Mouse (Mus musculus) ovary, postnatal 14 days (tissue): ENCODE data around the gene Stam.

ENCODE experiments used
- DNase-seq: peaks from one replicate; pipeline ENCODE4 v3.0.0; 2022; ENCODE audit warnings: low spot score

Stam gene

GRCm38 (mm10) chr2:14126387-14126786 is 52.5 kb downstream of the Stam start:
- DNase-seq: no peak

- DNase-seq: no peak
These were observed 53.7 kb downstream of the Stam start for GRCm38 (mm10) chr2:14127629-14128028.

DNA sequence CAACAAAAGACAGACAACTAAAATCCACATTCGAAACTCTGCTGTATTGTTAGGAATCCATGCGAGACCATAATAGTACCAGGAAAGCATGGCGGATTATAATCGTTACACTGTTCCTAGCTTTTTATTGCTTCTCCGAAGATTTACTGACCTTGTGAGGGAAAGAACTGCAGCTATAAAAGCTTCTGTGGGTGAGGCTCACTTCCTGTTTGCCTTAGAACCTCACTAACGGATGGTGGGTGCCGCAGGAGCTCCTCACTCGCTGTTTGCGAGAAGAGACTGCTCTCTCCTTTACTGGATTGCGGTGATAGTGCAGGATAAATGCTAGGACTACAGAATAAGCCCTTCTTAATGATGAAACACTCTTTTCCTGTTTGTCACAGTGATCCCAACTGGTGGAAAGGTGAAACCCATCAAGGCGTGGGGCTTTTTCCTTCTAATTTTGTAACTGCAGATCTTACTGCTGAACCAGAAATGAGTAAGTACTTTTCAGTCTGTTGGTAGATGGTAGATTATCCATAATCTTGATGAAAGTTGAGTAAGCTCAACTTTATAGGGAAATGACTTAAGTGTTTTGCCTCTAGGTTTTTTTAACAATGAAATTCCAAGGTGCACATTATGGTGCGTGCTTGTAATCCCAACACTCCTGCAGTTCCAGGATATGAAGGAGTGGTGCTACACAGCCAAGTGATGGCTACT is 56.9 kb downstream of the Stam start:
- DNase-seq: no peak

DNA sequence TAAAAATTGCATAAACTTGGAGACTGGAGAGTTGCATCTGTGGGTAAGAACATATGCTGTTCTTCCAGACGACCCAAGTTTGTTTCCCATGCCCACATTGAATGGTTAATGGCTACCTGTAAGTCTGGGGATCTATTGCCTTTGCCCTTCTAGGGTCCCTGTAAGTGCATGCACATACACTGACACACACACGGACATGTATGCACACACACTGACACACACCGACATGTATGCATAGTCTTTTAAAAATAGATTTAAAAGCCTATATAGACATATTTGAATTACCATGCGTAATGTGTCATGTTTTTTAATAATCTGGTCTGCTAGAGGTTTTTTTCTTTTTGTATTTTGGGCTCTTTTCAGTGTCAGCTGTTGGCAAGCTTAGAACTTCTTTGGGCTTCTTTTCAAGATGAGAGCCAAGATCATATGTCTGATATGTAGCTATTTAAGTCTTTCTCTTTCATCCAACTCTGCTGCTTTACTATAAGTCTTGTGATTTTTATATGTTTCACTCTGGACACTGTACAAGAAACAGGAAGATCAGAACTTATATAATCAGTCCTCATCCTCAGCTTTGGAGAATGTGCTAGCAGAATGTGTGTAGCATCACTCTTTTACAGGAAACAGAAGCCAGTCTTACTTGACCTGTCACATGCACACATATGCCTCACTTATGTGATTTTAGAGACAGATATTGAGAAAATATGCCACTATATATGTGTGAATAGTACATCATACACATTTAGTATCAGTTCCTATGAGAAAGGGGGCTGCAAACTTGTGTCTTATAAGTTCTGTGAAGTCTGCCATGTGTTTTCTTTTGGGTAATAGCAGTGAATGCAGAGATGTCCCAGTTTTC is 58.8 kb downstream of the Stam start:
- DNase-seq: no peak

DNA sequence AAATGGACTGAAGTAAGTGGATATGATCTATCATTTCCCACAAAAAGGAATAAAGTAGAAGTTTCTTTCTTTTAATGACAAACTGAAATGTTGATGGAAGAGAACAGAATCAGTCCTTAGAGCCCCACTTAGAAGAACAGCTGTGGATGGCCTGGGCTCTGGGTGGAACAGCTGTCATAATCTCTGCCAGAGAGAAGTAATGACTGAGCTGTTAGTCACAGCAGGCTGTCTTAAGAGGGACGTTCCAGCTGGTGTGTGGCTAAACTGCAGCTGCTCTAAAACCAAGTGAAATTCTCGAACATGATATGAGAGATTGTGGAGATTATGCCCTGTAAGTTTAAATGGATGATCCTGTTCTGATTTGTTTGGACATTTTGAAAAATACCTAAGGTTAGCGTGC is 63.0 kb downstream of the Stam start:
- DNase-seq: no peak

DNA sequence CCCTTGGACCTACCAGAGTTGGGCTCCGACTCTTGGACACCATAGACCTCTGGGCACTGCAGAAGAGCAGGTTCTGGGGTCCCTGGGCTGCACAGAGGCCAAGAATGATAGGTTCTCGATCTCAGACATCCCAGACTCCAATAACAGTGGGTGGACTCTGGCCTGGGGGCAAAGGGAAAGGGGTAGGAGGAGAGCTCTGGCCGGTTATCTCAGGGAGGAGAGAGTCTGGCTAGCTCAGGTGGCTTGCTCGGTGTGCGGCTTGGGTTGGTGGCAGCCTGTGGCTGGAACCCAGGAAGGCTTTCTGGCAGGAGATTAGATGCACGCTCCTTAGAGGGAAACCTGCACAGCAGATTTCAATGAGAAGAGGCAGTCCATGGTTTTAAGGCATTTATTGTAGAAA is 65.7 kb downstream of the Stam start:
- DNase-seq: no peak

DNA sequence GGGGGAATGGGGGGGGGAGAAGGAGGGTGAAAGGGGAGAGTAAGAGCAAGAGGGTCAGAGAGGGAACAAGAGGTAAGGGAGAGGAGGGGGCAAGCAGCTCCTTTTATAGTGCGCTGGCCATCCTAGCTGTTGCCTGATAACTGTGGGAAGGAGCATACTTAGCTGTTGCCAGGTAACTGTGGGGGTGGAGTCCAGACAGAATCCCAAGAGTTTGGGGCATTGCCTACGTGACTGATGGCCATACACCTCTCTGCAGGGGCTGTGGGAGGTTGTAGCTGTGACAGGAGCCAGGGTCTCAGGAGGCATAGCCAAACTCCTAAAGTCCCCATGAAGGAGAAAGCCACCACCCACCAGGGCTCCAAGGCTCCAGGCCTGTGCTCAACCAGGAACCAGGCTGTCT is 66.1 kb downstream of the Stam start:
- no peak for DNase-seq

DNA sequence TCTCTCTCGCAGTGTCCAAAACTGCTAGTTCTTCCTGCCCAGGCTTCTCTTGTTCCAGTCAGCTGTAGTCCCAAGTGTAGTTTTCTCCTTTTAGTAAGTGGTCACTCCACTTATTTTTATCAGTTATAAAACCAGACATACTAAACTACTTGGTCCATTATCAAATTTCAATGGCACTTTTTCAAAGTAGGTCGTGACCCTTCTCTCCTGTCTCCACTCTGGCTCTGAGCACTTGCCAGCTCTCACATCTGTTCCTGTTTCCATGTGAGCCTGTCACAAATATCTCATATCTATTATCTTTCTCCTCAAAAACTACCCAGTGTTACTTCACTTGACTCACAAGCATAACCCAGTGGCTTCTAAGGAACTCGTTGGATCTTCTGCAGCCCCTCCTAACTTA is 71.4 kb downstream of the Stam start:
- DNase-seq: no peak

DNA sequence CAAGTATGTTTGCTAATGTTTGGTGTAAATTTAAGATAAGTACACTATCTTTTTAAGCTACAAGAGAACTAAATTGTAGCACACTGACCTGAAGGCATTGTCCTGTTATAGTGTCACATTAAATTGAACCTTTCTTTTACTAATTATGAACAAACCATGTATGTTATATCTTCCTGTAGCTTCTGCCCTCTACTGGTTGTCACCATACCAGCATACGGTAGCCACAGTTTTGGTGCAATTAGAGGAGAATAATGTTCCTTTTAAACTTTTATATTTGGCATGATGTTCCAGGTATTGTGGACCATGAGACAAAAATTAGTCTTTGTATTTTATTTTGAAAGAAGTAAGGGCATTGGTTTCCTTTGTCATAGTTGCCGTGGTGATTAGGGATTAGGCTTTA is 73.0 kb downstream of the Stam start:
- DNase-seq: no peak

GRCm38 (mm10) chr2:14150829-14151228 is 76.9 kb downstream of the Stam start:
- no peak for DNase-seq

- DNase-seq: no peak
These were observed 78.0 kb downstream of the Stam start for GRCm38 (mm10) chr2:14151854-14152253.

DNA sequence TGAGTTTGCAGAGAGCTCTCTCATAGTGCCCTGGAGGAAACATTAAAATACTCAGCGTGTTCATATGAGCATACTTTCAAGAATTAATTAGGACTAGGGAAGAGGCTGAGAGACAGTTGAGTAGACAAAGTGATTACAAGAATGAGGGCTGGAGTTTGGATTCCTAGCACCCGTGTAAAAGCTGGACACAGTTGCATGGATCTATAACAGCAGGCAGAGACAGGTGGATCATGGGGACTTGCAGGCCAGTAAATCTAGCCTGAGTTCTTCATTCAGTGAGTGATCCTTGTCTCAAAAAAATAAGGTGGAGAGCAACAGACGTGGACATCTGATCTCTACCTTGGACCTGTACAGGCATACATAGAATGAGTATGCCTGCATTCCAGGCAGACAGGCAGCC is 85.1 kb downstream of the Stam start:
- DNase-seq: no peak

- no peak for DNase-seq
These were observed 85.9 kb downstream of the Stam start for GRCm38 (mm10) chr2:14159756-14160155.

GRCm38 (mm10) chr2:14164459-14165030 is 90.6 kb downstream of the Stam start:
- no peak for DNase-seq

DNA sequence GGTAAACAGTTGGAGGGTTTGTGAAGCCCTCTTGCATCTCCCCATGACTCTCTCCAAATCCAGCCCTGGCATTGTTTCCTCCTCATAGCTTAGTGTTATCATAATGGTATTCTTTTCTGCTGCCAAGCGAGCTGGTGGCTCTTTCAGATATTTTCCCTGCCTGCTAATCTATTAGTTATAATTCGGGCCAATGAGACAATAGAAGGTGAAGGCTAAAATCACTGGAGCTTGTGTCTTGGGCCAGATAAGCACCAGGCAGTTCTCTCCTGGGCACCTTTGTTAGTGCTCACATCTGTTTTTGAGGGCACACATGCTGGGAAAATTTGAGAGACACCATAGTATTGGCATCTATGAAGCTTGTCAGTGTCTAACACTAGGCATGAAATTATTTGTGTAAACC is 91.2 kb downstream of the Stam start:
- no peak for DNase-seq

DNA sequence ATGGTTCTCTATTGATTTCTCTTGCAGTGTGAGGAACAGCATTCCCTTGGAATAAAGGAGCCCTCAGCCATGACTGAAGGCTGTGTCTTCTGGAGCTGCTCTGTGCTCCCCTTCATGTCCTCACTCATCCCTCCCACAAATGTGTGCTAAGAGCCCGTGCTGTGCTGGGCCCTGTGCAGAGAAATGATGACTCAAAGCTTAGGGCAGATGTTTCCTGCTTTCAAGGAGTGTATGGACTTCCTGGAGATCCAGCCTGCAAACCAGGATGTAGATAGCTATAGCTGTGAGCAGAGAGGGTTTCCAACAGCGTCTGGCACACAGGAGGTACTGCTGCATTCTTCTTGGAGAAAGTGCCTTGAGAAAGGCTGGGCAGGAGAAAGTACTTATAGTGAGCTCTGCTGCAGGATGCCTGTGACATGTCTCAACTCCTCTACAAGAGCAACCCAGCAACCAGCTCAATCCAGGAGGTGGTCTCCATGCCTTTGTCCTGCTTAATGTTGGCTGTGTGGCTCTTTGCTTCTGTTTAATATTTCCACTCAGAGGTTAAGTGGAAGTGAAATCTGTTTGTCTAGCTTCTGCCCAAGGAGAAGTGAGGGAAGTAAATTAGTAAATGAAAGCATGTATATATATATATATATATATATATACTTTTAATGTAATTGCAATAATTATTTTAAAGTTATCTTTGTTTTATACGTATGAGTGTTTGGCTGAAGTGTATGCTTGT is 91.9 kb downstream of the Stam start:
- no peak for DNase-seq

- DNase-seq: no peak
These were observed 93.8 kb downstream of the Stam start for GRCm38 (mm10) chr2:14167721-14168120.

DNA sequence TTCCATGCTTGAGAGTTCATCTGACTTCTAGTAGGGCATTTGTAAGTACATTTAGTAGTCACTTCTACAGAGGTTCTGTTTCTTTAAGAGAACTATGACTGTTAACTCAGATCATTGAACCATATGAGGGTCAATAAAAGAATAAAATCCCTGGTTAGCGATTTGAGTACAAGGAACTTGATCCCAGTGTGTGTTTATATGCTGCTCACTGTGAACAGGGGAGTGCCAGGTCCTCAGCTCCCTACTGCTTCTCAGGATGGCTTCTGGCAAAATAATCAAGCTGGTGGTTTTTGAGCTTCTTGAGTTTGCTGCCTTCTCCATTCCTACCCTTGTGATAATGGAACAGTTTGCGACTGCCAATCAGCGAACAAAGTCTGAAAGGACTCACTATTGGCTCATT is 100.4 kb downstream of the Stam start, which contains the start of gene Tmem236:
Gene Tmem236, plus strand, starts transcription at position 190 of the 400 bp plus-strand sequence.
- DNase-seq: no peak

GRCm38 (mm10) chr2:14176460-14177193 is 102.7 kb downstream of the Stam start:
- DNase-seq: no peak

GRCm38 (mm10) chr2:14184375-14184774 is 110.5 kb downstream of the Stam start:
- DNase-seq: no peak

DNA sequence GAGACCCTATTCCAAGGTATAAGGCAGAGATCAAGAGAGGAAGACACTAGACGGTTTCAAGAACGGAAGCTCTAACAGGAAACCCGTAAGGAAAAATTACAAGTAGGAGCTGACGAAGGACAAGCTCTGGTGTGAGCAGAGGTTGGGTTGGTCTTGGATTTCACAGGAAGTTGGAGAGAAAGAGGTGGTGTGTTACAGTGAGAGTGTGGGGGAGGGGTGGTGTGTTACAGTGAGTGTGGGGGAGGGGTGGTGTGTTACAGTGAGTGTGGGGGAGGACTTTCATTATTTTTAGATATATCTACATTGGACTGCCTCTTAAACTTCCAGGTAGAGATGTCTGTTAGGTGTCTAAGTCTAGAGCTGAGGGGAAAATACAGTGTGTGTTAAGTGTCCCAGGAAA is 116.8 kb downstream of the Stam start:
- DNase-seq: no peak

GRCm38 (mm10) chr2:14191601-14192000 is 117.7 kb downstream of the Stam start:
- DNase-seq: no peak
